Mouse (Mus musculus) ES-Bruce4 (cell line): ENCODE results near the gene Rbm47.

Experiments used
- CTCF ChIP-seq: IDR thresholded peaks from one replicate; pipeline ENCODE4 v1.8.1; 2011; ENCODE audit warnings: low read depth, low read length
- EP300 ChIP-seq: IDR thresholded peaks from 2 replicates; pipeline ENCODE4 v1.6.1; 2011; ENCODE audit warnings: low read depth, low read length; ENCODE audit not compliant: insufficient read depth
- POLR2A ChIP-seq: IDR thresholded peaks from one replicate; pipeline ENCODE4 v1.8.1; 2011; ENCODE audit warnings: low read length; ENCODE audit not compliant: insufficient read depth

DNA sequence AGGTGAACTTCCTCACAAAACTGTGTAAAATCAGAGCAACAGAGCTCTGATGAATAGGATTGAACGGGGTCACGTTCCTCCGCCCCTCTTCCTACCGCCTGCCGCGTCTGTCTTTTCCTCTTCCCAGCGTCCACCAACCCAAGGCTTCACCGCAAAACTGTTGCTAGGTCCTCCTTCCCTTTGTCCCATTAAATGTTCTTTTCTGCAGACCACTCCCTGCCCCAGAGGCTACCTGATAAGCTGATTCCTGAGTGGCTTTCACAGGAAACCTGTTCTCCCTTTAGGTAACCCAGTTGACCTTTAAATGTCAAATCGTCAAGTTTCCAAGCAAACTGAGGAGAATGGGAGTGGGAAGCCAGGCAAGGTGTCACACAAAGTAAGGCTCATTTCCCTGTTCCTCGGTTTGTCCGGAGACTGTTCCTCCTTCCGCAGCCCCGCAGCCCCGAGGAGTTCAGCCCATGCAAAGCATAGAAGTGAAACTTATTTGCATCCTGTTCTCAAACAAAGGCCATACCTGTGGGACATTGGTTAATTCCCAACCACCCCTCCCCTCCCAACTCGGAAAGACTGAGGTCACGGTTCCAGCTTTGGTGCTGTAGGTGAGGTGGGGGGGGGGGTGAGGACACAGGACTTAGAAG is 167.8 kb downstream of the Rbm47 start:
- TF ChIP-seq POLR2A (no peak), CTCF (no peak), EP300 (peak; percentile 44; the same call in 1 of the 2 replicates)
